Mouse (Mus musculus): ENCODE results near the gene Tnfsfm13. TPM values are rescaled to one million over a fixed set of nuclear protein-coding genes. Genes with fewer than 3 reads are reported as not detected.

The Tnfsfm13 gene
- polyA plus RNA-seq, 1 experiment from 2014 or later = 1.5 TPM

DNA sequence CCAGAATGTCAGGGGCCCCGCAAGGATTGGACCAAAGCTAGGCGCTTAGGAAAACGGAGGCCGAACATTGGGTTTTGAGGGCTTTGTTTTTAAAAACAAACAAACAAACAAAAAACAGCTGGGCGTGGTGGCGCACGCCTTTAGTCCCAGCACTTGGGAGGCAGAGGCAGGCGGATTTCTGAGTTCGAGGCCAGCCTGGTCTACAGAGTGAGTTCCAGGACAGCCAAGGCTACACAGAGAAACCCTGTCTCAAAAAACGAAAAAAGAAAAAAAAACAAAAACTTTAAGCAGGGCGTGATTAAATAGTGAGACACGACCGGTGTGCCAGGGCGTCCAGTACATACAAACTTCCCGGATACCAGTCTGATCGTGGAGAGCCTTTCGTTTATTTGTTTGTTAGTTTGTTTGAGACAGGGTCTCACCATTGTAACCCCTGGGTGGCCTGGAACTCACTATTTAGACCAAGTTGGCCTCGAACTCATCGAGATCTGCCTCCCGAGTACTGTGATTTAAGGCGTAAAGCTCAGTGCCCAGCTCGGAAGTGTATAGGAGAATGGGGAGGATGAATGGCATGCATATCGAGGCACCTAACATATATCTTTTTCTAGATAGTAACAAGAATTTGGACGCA is 13.6 kb downstream of the Tnfsfm13 start:
- DNase-seq (ENCODE audit: low spot score) = no peak

DNA sequence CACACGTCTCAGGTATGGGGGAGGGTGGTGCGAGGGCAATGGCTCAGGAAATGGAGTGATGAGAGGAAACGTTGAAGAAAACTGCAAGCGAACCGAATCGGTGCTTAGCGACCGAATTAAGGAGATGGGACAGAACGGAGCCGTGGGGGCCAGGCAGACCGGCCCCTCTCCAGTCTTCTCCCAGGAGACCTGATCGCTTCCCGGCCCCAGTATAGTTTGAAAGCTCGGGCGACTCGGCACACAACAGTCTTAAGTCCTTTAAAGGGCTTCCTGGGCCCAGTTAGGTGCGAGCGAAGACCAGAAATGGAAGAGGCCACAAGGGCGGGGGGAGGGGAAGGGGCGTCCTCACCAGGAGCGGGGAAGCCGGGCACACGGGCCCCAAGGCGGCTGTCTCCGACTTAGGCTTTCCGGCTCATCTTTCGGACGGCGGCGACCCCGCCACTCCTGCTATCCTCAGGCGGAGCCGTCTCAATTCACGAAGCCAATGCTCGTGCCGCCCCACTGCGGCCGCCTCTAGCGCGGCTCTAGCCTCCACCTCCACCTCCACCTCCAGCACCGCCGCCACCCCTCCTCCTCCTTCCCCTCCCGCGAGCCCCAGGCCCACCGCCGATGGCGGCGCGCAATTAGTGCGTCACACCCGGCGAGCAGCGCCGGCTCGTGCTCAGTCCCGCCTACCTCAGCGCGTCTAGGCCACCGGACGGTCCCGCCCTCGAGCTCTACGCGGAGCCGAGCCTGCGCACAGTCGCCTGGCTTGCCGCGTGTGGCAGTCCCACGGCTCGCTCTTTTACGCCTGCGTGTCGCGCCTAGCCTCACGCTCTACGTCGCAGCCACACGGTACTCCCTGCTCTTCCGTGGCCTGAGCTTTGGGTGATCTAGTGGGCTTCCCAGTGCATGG is 14.3 kb downstream of the Tnfsfm13 start, which contains the start of gene Senp3:
Gene Senp3 (minus strand): TSS at position 771 of the 895 bp plus-strand sequence.
- peak; percentile 97 for DNase-seq (ENCODE audit: low spot score)

DNA sequence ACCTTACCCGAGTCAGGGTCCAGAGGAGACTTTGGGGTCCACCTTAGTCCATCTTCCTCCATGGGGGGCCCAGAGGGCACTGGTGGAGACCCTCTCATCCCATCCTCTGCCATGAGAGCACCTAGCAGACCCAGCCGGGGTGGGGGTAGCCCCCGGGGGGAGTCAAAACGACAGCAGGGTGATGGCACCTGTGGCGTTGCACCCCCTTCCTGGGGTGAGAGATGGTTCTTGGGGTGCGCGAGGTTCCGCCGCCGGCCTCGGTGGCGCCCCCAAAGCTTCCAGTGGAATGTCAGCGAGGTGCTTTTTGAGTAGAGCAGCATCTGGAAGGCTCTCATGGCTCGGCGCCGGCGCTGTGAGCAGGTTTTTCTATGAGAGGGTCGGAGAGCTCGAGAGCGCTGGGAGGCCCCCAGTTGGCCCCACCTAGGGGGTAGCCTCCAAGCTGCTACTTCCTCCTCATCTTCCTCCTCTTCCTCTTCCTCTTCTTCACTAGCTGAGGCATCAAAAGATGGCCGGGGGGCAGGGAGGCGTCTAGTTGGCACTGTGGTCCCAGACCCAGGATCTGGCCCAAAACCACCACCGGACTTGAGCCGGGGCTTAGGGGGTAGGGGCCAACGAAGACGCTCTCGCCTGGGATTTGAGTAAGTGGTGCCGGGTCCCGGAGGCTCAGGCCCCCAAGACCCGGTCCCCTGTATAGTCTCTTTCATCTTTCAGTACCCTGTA is 15.6 kb downstream of the Tnfsfm13 start:
- DNase-seq (ENCODE audit: low spot score) = no peak

DNA sequence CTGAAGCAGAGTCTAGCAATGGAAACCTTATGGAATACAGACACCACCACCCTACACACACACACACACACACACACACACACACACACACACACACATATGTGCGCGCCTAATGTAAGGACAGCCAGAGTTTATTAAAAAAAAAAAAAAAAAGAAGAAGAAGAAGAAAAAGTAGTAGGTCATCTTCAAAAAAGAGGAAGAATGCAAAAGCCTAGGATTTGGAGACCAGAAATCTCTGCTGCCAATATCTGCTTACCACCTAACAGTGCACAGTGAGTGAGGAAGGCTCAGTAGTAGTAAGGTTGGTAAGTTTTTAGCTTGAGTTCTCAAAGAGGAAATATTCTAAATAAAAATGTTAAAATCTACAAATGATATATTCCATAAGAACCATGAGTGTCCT is 16.8 kb downstream of the Tnfsfm13 start:
- DNase-seq (ENCODE audit: low spot score) = no peak

DNA sequence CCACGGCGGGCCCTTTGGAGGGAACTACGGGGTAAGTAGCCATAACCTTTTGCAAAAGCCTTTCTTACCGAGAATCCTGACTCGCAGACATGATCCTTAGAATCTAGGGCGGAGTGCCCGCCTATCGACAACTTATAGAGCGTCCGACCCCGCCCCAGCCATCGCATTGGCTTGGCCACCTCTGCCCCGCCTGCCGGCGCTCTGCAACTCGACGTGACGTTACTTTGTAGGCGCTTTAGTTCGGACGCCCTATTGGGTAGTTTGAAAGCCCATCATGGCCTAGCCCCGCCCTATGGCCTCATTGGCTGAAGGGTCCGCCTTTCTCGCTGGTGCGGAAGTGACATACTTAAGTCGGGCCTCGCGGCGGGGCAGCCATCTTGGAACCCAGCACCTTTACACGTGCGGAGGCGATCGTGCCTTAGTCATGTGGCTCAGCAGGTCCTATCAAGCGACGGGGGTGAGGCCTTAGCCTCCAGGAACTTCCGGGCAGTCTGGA is 23.6 kb downstream of the Tnfsfm13 start, which contains the start of gene Eif4a1:
Gene Eif4a1 (minus strand): TSS at position 213 of the 496 bp plus-strand sequence.
- peak; percentile 100 for DNase-seq (ENCODE audit: low spot score)

DNA sequence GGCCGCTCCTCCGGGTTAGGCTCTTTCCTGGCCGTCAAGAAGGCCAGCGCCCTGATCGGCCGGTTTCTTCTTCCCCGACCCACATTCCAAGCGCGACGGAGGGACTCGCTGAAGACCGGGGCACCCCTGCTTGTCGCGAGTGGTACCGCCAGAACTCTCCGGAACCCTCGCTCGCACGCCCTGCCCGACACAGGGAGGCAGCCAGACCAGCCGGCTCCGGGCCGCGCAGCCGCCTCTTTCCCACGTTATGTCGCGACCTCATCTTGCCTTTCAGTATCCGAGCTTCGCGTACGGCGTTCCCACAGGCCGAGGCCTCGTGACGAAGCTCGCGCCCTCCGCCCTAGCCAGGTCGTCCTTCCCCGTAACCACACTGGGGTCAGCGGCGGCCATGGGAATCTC is 24.2 kb downstream of the Tnfsfm13 start:
- no peak for DNase-seq (ENCODE audit: low spot score)

DNA sequence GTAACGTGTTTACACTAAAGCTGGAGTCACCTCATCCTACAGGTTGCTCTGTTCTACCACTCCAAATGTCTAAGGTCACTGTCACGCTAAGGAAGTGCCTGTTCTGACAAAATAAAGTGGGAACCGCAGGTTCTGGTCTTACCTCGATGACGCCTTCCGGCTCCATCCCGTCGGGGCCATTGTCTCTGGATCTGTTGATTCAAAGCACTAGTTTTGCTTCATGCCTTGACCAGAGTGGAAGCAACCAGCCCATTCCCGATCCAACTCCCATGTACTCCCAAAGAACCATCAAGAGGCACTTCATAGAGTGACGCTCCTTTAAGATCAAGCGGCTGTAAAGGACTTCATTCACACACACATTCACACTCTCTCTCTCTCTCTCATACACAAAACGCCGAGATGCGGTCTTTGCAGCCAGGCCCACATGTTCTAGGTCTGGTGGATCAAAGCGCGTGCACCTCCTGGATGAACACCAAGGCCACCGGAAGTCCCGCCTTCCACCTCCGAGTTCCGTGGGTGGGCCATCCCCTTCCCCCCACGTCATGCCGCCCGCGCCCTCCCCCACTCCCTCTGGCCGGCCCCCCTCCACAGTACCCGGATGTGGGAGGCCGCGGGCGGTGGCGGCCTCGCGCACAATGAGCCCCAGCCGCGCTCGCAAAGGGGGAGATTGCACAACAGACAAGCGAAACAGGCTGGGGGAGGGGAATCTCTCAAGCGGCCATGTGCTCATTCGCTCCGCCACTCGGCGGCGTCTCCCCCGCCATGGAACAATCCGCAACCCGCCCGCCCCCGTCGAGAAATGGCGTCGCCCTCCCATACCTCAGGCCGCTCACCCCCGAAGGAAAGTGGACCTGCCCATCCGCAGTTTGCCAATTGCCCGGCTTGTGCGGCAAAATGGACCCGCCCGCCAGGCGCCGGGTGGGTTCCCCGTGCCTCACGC is 24.8 kb downstream of the Tnfsfm13 start:
- peak; percentile 98 for DNase-seq (ENCODE audit: low spot score)

DNA sequence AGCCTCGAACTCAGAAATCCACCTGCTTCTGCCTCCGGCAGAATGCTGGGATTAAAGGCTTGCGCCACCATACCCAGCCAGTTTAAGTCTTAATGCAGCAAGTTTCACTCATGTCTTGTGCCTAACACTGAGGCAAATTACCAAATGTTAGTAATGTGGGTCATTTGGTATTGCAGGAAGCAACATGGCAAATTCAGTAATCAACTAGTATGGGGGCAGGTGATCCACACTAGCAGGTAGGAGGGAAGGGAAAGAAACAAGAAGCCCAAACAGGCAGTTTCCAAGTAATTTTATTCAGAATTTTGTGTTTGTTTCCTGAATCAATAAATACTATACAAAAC is 29.3 kb downstream of the Tnfsfm13 start:
- no peak for DNase-seq (ENCODE audit: low spot score)

DNA sequence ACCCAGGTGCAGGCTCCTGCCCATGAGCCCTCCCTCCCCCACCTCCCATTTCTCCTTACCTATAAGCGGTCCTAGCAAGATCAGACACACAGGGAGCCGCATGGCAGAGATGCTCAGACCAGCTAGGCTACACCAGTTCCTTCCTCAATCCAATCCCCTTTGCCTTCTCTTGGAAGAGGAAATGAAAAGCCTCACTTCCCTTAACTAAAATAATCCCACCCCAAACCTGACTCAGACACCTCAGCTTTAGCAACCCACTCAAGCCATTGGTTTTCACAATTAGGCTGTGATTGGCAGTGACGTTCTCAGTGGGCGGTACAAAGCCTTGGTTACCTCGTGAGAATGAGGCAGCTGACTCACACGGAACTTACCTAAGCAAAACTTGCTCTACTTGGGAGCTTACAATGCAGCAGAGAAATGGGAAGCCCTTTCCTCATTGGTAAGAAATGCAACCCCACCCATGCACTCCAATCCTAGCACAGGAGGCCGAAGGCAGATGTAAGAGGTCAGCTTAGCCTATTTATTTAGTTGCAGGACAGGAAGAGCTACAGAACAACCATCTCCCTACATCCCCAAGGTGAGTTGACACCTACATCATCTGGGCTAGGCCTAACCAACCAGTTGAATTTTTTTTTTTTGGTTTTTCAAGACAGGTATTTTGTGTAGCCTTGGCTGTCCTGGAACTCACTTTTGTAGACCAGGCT is 29.8 kb downstream of the Tnfsfm13 start, which contains the start of gene Cd68:
Gene Cd68 (minus strand): TSS at position 193 of the 704 bp plus-strand sequence.
- DNase-seq (ENCODE audit: low spot score) = peak; percentile 54

DNA sequence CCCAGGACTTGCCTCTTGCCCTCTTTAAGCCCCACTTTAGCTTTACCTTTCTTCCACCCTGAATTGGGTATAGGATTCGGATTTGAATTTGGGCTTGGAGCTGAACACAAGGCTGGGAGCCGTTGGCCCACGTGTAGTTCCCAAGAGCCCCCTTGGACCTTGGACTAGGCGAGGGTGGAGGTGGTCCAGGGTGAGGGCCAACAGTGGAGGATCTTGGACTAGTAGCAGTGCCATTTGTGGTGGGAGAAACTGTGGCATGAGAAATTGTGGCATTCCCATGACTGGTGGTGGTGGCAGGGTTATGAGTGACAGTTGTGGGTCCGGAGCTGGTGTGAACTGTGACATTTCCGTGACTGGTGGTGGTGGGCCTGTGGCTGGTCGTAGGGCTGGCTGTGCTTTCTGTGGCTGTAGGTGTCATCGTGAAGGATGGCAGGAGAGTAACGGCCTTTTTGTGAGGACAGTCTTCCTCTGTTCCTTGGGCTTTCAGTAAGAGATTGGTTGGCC is 30.4 kb downstream of the Tnfsfm13 start:
- no peak for DNase-seq (ENCODE audit: low spot score)

DNA sequence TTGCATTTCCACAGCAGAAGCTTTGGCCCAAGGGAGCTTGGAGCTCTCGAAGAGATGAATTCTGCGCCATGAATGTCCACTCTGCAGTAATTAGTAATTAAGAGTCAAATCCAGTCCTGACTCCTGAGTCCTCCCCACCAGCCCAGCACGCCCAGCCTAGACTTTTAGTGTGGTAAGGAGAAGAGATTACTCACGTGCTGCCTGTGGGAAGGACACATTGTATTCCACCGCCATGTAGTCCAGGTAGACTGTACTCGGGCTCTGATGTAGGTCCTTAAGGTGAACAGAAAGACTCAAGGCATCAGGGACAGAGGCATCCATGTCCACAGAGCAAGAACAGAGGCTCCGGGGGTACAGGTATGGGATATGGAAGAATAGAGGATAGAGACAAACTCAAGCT is 31.1 kb downstream of the Tnfsfm13 start:
- no peak for DNase-seq (ENCODE audit: low spot score)

DNA sequence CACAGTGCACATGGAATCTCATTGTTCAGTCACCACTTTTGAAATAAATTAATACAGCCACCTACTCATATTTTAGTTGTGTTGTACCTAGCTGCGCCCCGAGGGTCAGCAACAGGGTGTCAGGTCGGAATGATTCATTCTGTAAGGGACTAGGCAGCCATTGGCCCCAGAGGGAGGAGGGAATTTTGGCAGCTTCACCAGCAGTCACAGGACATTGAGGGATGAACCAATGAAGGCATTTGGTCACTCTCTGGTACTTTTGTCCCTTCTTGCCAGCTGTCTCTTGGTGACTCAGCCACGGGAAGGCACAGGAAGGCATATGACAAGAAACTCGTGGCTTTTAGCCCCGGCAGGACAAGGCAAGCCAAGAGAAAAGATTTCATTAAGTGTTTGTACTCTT is 32.1 kb downstream of the Tnfsfm13 start:
- DNase-seq (ENCODE audit: low spot score) = no peak

DNA sequence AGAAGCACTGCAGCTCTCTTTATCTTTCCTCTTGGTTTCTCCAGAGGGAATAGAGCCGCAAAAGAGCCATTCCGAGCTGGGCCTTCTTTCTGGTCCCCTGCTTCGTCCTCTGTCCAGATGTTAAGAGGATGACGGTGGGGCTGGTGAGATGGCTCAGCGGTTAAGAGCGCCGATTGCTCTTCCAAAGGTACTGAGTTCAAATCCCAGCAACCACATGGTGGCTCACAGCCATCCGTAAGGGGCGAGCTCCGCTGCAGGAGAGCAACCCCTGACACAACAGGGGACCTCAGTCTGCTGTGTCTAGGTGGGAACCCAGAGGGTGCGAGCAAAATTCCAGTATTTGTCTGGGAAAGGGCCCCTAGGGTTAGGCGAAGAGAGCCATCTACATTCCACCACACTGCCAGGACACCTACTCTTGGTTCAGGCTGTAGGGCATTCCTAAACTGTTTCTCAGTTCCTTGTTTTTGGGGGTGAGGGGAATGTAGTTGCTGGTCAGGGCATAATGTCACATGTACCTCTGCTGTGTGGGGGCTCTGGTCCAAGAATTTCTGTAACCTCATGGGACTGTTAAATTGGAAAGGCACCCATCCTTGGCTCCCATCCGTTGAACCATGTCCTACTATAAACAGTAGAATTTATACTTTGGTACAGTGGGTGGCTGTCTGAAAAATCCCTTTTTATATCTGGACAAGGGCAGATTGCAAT is 32.8 kb downstream of the Tnfsfm13 start:
- DNase-seq (ENCODE audit: low spot score) = no peak

DNA sequence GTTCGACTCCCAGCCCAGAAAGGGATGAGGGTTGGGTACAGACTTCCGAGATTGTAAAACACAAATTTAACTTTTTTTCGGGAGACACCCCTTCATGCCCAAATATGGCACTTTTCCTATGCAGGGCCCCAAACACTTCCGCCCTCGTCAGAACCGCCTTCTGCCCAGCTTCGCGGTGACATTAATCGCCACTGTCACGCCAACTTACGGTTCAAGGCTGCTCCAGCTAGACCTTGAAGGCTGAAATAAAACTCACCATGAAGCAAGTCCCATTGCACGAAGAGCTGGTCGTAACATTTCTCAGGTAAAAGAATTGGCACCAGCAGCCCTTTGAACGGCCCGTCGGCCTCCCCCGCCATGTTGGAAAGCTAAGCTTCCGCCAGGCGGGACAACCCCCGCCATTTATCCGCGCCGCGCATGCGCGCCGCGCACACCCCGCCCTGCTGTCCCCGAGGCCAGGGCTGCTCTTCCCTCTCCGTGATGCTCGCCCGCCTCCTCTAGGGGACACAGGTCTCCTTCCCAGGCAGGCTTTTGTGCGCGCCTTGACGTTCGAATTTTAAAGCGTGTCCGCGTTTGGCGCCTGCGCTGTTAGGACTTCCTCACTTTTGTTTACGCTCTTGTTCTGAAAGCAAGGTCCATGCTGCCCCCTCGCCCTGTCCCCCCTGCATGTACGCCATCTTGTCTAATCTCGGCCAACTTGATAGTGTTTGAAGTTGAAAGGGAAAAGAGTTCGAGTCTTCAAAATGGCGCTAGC is 33.5 kb downstream of the Tnfsfm13 start, which contains the start of gene Mpdu1:
Gene Mpdu1 (minus strand): TSS at position 430 of the 754 bp plus-strand sequence.
- peak; percentile 98 for DNase-seq (ENCODE audit: low spot score)

DNA sequence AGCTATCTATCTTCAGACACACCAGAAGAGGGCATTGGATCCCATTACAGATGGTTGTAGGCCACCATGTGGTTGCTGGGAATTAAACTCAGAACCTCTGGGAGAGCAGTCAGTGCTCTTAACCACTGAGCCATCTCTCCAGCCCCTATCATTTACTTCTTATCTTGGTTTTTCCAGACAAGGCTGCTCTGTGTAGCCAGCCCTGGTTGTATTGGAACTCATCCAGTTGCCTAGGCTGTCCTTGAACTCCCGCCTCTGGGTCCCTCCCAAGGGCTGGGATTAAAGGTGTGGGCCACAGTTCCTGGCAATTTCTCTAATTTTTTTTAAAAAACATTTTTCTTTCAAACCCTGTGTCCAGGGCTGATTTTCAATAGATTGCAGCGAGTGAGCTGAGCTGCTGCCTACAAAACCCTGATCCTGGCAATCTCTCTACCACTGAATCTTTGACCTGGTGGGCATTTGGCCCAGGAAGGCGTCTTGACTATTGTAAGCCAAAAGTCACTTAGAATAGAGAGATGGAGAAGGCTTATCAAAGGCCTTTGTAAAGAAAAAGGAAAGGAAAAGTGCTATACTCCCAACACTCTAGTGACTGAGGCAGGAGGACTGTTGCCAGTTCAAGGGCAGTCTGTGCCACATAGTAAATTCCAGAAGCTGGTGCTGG is 34.5 kb downstream of the Tnfsfm13 start:
- DNase-seq (ENCODE audit: low spot score) = no peak

DNA sequence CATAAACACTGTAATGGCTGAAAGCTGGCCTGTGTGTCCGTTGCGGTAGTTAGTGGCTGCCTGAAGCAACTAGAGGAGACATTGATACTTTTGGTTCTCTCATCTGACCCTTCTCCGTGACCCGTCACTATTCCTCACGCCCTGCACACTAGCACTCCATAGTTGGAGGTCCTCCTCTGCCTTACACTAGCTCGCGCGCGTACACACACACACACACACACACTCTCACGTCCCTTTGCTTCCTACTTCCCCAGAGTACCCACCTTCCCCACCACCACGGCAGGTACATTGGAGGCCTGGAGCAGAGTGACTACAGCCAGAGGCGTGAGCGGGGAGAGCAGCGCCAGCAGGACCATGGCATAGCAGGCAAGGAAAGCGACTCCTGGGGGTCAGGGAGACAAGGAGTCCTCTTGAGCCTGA is 38.4 kb downstream of the Tnfsfm13 start:
- DNase-seq (ENCODE audit: low spot score) = no peak

DNA sequence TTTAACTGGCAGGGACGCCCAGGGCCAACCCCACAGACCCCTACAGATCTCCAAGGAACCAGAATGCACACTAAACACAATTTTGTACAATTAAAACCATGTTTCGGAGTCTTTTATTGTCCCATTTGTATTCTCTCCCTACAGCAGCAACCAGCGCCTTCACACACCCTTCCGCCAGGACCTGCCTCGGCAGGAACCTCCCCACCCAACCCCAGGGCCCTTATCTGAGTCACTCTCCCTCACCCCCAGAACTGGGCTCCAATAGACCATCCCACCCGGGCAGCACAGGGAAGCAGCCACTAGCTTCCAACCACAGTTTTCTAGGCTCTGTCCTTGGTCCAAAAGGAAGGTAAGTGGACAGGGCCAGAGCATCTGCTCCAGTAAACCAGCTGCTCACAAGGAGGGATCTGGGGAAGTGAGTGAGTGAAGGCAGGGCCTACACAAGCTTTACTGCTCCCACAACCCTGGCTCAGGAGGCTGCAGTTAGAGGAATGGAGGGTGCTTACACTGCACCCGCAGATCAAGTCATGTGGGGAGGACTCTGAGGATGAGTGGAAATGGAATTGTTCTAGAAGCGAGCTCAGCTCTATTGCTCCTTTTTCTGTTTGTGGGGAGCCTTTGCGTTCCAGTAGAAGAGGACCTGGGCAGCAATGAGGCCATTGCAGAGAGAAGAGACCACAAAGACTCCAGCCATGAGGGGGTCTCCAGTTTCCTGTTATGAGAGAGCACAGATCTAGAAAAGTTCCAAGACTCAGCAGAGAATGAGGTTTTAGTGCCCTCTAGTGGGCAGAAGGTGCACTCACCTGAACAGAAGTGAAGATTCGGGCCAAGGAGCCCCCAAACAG is 39.1 kb downstream of the Tnfsfm13 start:
- DNase-seq (ENCODE audit: low spot score) = peak; percentile 78

Measured in thymus, postnatal 0 days (tissue).